Mouse (Mus musculus): ENCODE data around the gene Vmn1r4. TPM values are rescaled to one million over a fixed set of nuclear protein-coding genes. Genes with fewer than 3 reads are reported as not detected.

Gene Vmn1r4
- polyA plus RNA-seq, 1 experiment from 2014 or later: 0.64 TPM

GRCm38 (mm10) chr6:56931648-56932415 is 8.0 kb downstream of the Vmn1r4 start:
- no peak overlapping the region for H3K4me3 ChIP-seq (ENCODE audit: low read depth, low read length)
- no peaks in the 10 kb centered on the region for H3K36me3 ChIP-seq (ENCODE audit: control insufficient read depth, insufficient read depth, low read length)
- no peaks in the 10 kb centered on the region for H3K9me3 ChIP-seq (ENCODE audit: control insufficient read depth, low read length)
- H3K9ac ChIP-seq (replicated peaks; ENCODE audit: low read depth, low read length): no peak overlapping the region
- no peak overlapping the region for H3K4me2 ChIP-seq (ENCODE audit: low read depth, low read length)
- ATAC-seq (ENCODE audit: low read depth): no peak
- H3K27ac ChIP-seq (ENCODE audit: low read depth, low read length): no peak overlapping the region
- WGBS: 81% methylated on average over 4 of the region's 4 CpGs
- no peaks in the 10 kb centered on the region for H3K27me3 ChIP-seq (ENCODE audit: control insufficient read depth, insufficient read depth, low read length)
- no peaks in the 10 kb centered on the region for H3K4me1 ChIP-seq (ENCODE audit: control insufficient read depth, insufficient read depth, low read length)

GRCm38 (mm10) chr6:56932464-56932863 is 8.6 kb downstream of the Vmn1r4 start:
- Histone ChIP-seq H3K27me3 (ENCODE audit: control insufficient read depth, insufficient read depth, low read length) (no peaks in the 10 kb centered on the region), H3K36me3 (ENCODE audit: control insufficient read depth, insufficient read depth, low read length) (no peaks in the 10 kb centered on the region), H3K27ac (ENCODE audit: low read depth, low read length) (no peak overlapping the region), H3K4me2 (ENCODE audit: low read depth, low read length) (no peak overlapping the region), H3K9ac (replicated peaks; ENCODE audit: low read depth, low read length) (no peak overlapping the region), H3K4me1 (ENCODE audit: control insufficient read depth, insufficient read depth, low read length) (no peaks in the 10 kb centered on the region), H3K4me3 (ENCODE audit: low read depth, low read length) (no peak overlapping the region), H3K9me3 (ENCODE audit: control insufficient read depth, low read length) (no peaks in the 10 kb centered on the region)
- 75% methylated on average over 2 of the region's 2 CpGs for WGBS
- ATAC-seq (ENCODE audit: low read depth): no peak

GRCm38 (mm10) chr6:56934366-56934765 is 10.6 kb downstream of the Vmn1r4 start:
- H3K36me3 ChIP-seq (ENCODE audit: control insufficient read depth, insufficient read depth, low read length): no peaks in the 10 kb centered on the region
- no peak overlapping the region for H3K4me3 ChIP-seq (ENCODE audit: low read depth, low read length)
- H3K9ac ChIP-seq (replicated peaks; ENCODE audit: low read depth, low read length): no peak overlapping the region
- no peak overlapping the region for H3K4me2 ChIP-seq (ENCODE audit: low read depth, low read length)
- no peaks in the 10 kb centered on the region for H3K27me3 ChIP-seq (ENCODE audit: control insufficient read depth, insufficient read depth, low read length)
- no peak for ATAC-seq (ENCODE audit: low read depth)
- no peaks in the 10 kb centered on the region for H3K4me1 ChIP-seq (ENCODE audit: control insufficient read depth, insufficient read depth, low read length)
- no peak overlapping the region for H3K27ac ChIP-seq (ENCODE audit: low read depth, low read length)
- WGBS: 87% methylated on average over 4 of the region's 4 CpGs
- no peaks in the 10 kb centered on the region for H3K9me3 ChIP-seq (ENCODE audit: control insufficient read depth, low read length)

GRCm38 (mm10) chr6:56956436-56956835 is 32.6 kb downstream of the Vmn1r4 start:
- H3K4me3 ChIP-seq (ENCODE audit: low read depth, low read length): no peak overlapping the region
- WGBS: 83% methylated on average over 5 of the region's 5 CpGs
- H3K9ac ChIP-seq (replicated peaks; ENCODE audit: low read depth, low read length): no peak overlapping the region
- no peak overlapping the region for H3K4me2 ChIP-seq (ENCODE audit: low read depth, low read length)
- no peak for ATAC-seq (ENCODE audit: low read depth)
- no peak overlapping the region for H3K27ac ChIP-seq (ENCODE audit: low read depth, low read length)
- no peaks in the 10 kb centered on the region for H3K9me3 ChIP-seq (ENCODE audit: control insufficient read depth, low read length)
- H3K36me3 ChIP-seq (ENCODE audit: control insufficient read depth, insufficient read depth, low read length): no peaks in the 10 kb centered on the region
- H3K27me3 ChIP-seq (ENCODE audit: control insufficient read depth, insufficient read depth, low read length): no peaks in the 10 kb centered on the region
- H3K4me1 ChIP-seq (ENCODE audit: control insufficient read depth, insufficient read depth, low read length): no peaks in the 10 kb centered on the region

GRCm38 (mm10) chr6:56969973-56970372 is 46.2 kb downstream of the Vmn1r4 start, which contains the start of gene Vmn1r5:
TSS of gene Vmn1r5 (plus strand) at chr6:56970273.
- Histone ChIP-seq H3K4me2 (ENCODE audit: low read depth, low read length) (no peak within 1 kb of the TSS), H3K4me1 (ENCODE audit: control insufficient read depth, insufficient read depth, low read length) (no peaks in the 10 kb centered on the region), H3K27me3 (ENCODE audit: control insufficient read depth, insufficient read depth, low read length) (no peaks in the 10 kb centered on the region), H3K27ac (ENCODE audit: low read depth, low read length) (no peak within 1 kb of the TSS), H3K9ac (replicated peaks; ENCODE audit: low read depth, low read length) (no peak within 1 kb of the TSS), H3K36me3 (ENCODE audit: control insufficient read depth, insufficient read depth, low read length) (no peaks in the 10 kb centered on the region), H3K9me3 (ENCODE audit: control insufficient read depth, low read length) (no peaks in the 10 kb centered on the region), H3K4me3 (ENCODE audit: low read depth, low read length) (no peak within 1 kb of the TSS)
- ATAC-seq (ENCODE audit: low read depth): no peak

- Histone ChIP-seq H3K4me1 (ENCODE audit: control insufficient read depth, insufficient read depth, low read length) (no peaks in the 10 kb centered on the region), H3K9ac (replicated peaks; ENCODE audit: low read depth, low read length) (no peak within 1 kb of the TSS), H3K36me3 (ENCODE audit: control insufficient read depth, insufficient read depth, low read length) (no peaks in the 10 kb centered on the region), H3K27ac (ENCODE audit: low read depth, low read length) (no peak within 1 kb of the TSS), H3K9me3 (ENCODE audit: control insufficient read depth, low read length) (no peaks in the 10 kb centered on the region), H3K27me3 (ENCODE audit: control insufficient read depth, insufficient read depth, low read length) (no peaks in the 10 kb centered on the region), H3K4me3 (ENCODE audit: low read depth, low read length) (no peak within 1 kb of the TSS), H3K4me2 (ENCODE audit: low read depth, low read length) (no peak within 1 kb of the TSS)
- WGBS: 90% methylated on average over 2 of the region's 2 CpGs
- no peak for ATAC-seq (ENCODE audit: low read depth)
Measured at GRCm38 (mm10) chr6:56996943-56997342, 73.1 kb downstream of the Vmn1r4 start, which contains the start of gene Vmn1r6. TSS of gene Vmn1r6 (plus strand) at chr6:56997243.

Other genes with a start within 250 kb of the Vmn1r4 start
- gene Lsm5, start 219.3 kb upstream of the Vmn1r4 start, polyA plus RNA-seq (2014; fragmentation: Nextera tagmentation; extraction: Ambion mirVana): 76.4 and 82.2 TPM in 2 replicates
- 50.0 and 54.4 TPM in 2 replicates for gene Avl9, start 209.1 kb upstream of the Vmn1r4 start, polyA plus RNA-seq (2014; fragmentation: Nextera tagmentation; extraction: Ambion mirVana)
- gene Kbtbd2, start 126.2 kb upstream of the Vmn1r4 start, polyA plus RNA-seq (2014; fragmentation: Nextera tagmentation; extraction: Ambion mirVana): 32.8 and 35.4 TPM in 2 replicates
- gene Fkbp9, start 92.0 kb upstream of the Vmn1r4 start, polyA plus RNA-seq (2014; fragmentation: Nextera tagmentation; extraction: Ambion mirVana): 20.2 and 47.5 TPM in 2 replicates
- 169 and 180 TPM in 2 replicates for gene Nt5c3, start 83 bp upstream of the Vmn1r4 start, polyA plus RNA-seq (2014; fragmentation: Nextera tagmentation; extraction: Ambion mirVana)
- gene Vmn1r5, start 46.3 kb downstream of the Vmn1r4 start, polyA plus RNA-seq (2014; fragmentation: Nextera tagmentation; extraction: Ambion mirVana): not detected in 2 replicates
- gene Vmn1r6, start 73.2 kb downstream of the Vmn1r4 start, polyA plus RNA-seq (2014; fragmentation: Nextera tagmentation; extraction: Ambion mirVana): not detected in 2 replicates
- gene Vmn1r7, start 101.3 kb downstream of the Vmn1r4 start, polyA plus RNA-seq (2014; fragmentation: Nextera tagmentation; extraction: Ambion mirVana): not detected in 2 replicates
- gene Vmn1r8, start 108.3 kb downstream of the Vmn1r4 start, polyA plus RNA-seq (2014; fragmentation: Nextera tagmentation; extraction: Ambion mirVana): not detected in 2 replicates
- gene Vmn1r9, start 142.8 kb downstream of the Vmn1r4 start, polyA plus RNA-seq (2014; fragmentation: Nextera tagmentation; extraction: Ambion mirVana): not detected in 2 replicates
- gene Vmn1r10, start 185.4 kb downstream of the Vmn1r4 start, polyA plus RNA-seq (2014; fragmentation: Nextera tagmentation; extraction: Ambion mirVana): not detected in 2 replicates
- gene Vmn1r11, start 209.4 kb downstream of the Vmn1r4 start, polyA plus RNA-seq (2014; fragmentation: Nextera tagmentation; extraction: Ambion mirVana): not detected in 2 replicates
- gene Vmn1r12, start 232.9 kb downstream of the Vmn1r4 start, polyA plus RNA-seq (2014; fragmentation: Nextera tagmentation; extraction: Ambion mirVana): not detected in 2 replicates

Data from neural tube, embryonic 14.5 days (tissue).